Mouse (Mus musculus): Measurements from ENCODE around the gene Zwilch.
"Not testable (repeated sequence)": the region's sequence is repeated elsewhere in the genome, so short reads cannot be mapped to it uniquely, and the experiment has no call there.

The Zwilch gene

DNA sequence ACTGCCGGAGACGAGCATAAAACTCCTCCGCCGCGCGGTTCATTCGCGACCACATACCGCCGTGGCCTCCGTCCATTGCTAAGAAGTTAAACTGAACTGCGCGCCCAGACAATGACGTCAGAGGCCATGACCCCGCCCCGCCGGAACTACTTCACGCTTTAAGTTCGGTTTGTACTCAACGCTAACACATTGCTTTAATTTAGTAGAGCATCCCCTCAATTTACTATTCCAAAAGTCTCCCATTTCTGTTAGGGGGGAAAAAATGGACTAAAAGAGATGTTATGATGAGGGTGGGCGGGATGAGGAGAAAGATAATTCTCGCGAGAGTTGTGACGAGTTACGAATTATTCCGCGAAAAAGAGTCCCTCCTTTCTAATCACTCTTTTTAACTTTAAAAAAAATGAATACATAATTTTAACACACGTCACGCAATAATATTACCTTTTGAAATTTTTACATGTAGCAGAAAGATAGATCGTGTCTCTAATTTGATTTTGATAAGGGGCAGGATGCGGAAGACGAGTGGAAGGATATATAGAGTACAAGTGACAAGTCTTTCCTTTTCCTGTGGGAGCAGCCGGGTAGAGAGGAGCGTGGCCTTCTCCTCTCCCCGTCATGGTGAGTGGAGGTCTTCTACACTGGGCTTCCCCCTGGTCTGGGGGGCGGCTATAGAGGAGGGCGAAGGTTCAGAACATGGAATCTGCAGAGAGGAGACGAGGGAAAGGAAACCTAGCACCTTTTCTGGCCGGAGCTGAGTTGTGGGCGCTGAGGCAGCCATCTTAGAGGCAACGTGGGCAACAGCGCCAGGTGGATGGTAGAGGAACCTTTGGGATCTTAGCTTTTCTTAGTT is at the start of gene Zwilch, which contains the start of gene Rpl4:
Gene Zwilch (minus strand): TSS at position 289 of the 850 bp plus-strand sequence.
Gene Rpl4 (plus strand): TSS at position 560 of the 850 bp plus-strand sequence.
- peak; percentile 78 to 85 for DNase-seq (ENCODE audit: low spot score in 2 of 2)

DNA sequence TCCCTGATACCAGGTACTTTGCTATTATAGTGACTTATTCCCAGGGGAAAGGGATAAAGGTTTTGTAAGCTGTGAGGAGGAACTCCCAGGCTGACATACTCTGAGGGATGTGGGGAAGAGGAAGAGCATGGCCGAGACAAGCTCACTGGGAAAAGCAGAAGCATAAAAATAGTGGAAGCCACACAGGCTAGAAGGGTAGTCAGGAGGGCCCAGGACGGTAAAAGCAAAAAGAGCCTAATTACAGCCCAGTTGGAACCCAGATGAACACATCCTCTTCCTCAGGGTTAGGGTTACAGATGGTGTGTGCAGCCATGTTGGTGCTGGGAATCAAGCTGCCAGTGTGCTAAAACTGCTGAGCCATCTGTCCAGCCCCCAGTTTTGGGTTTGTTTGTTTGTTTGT is 49.2 kb upstream of the Zwilch start:
- DNase-seq (ENCODE audit: low spot score in 2 of 2): peak in 1 of 2 experiments; percentile 9

DNA sequence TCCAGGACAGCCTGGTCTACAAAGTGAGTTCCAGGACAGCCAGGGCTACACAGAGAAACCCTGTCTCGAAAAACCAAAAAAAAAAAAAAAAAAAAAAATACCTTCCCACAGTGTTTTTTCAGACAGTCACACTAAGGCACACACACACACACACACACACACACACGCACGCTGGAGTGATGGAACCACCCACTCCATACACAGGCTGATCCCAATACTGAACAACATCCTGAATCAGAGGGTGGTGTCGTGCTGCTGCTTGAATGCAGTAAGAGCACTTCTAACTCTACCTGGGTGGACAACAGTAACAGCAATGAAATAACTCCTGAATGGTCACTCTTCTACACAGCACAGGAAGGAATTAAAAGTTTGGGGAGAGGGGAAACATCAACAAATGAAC is 48.6 kb upstream of the Zwilch start:
- no peak for DNase-seq (ENCODE audit: low spot score in 2 of 2)

DNA sequence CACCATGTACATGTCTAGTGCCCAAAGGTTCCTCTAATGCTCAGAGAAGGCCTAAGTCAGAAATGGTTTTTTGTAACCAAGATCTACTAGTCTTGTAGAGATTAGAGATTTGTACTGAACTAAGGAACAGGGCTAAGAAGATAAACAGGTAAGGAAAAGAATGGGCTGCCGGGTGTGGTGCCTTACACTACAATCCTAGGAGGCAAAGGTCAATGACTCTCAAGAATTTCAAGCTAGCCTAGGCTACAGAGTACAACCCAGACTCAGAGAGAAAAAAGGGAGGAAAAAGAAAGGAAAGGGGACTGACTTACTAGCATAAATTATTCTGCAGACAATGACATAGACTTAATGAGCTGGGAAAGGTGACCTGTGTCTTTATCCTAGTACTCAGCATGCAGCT is 47.7 kb upstream of the Zwilch start:
- DNase-seq (ENCODE audit: low spot score in 2 of 2): no peak

DNA sequence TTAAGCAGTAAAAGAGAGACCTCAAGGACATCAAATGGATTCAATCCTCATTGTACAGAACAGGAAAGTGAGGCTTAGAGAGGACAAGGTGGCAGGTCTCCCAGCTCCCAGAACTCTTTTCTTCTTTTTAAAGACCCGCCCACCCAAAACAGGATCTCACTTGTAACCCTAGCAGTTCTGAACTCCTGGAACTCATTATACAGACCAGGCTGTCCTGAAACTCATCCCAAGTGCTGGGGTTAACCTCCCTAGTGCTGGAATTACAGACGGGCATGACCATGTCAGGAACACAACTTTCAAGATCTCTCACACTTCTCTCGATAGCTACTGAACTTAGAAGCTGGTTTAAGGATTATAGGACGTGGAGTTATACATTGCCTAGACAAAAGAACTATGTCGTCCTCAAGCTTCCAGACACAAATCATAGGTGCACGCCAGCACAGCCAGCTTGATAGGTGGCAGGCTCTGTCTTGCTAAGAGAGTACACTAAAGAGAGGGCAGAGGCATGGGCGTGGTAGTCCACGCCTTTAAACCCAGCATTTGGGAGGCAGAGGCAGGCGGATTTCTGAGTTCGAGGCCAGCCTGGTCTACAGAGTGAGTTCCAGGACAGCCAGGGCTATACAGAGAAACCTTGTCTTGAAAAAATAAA is 47.0 kb upstream of the Zwilch start:
- DNase-seq (ENCODE audit: low spot score in 2 of 2): no peak

DNA sequence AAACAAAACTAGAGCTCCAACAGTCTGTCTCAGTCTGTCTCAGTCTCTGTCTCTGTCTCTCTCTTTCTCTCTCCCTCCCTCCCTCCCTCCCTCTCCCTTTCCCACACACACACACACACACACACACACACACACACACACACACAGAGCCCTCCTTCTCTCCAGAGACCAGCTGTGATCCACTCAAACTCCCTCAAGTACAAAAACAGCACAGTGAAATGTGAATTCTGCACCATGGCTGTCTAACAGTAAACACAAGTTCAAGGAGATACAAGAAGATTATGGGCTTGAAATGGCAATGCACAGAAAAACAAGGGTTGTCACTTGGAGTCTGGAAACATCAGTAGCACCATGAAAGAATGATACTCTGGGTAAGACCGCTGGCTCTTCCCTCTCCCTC is 46.4 kb upstream of the Zwilch start:
- no peak for DNase-seq (ENCODE audit: low spot score in 2 of 2)

DNA sequence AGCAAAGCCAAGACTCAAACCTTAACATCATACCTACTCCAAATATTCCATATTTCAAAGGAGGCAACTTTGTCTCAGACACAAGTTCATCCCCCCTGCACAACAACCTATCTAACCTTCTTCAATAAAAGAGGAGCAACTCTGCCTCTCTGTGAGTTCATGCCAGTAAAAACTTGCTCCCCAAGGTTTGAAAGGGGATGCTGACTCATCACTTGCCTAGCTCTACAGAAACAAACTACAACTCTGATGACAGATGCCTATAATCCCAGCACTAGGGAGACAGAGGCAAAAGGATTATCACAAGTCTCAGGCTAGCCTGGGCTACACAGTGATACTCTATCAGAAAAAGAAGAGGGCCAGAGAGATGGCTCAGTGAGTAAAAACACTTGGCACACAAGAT is 45.0 kb upstream of the Zwilch start:
- no peak for DNase-seq (ENCODE audit: low spot score in 2 of 2)

DNA sequence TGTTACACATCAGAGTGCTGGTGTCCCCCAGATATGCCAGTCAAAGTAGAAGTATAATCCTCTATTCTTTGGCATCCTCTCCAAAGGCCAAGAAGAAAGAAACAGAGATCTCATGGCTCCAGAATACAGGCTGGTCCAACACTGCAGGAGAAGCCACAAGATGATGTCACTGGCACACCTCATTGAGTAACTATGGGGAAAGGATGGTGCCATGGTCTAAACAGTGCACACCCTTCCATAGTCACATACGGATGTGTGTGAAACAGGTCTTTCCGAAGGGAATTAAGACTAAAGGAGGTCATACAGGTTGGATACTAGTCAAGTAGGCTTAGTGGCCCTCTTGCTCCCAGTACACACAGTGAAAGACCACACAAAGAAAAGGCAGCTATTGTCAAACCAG is 43.7 kb upstream of the Zwilch start:
- no peak for DNase-seq (ENCODE audit: low spot score in 2 of 2)

DNA sequence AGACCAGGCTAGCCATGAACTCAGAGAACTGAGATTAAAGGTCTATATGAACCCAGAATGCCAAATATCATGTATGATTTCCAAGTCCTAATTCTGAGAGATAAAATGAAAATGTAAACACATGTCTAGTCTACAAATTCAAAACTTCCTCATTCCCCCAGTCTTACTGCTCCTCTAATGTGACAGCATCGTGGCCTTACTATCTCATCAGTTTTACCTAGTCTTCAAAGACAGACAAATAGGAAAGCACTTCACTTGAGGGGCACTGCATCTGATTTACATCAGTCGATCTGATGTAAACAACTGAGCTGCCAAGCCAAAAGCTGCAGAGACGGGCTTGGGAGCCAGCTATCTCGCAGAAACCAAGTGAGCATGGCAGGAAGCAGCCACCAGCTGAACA is 43.2 kb upstream of the Zwilch start:
- DNase-seq (ENCODE audit: low spot score in 2 of 2): no peak

DNA sequence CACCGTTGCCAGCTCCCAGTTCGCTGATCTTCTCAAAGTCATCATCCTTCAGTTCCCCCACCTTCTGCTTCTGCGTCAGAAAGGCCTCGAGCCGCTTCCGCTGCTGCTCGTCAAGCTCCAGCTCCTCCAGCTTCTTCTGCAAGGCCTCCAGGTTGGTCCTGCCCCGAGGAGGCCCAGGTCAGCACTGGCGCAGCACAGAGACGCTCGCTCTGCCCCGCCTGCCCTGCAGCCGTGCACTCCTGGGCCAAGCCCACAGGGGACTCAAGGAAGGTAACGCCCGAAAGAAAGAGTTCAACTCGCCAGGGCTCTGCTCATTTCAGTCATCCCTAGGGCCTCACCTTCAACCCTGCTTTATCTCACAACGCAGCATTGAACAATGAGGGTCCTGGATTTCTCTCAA is 41.5 kb upstream of the Zwilch start:
- DNase-seq (ENCODE audit: low spot score in 2 of 2): no peak

DNA sequence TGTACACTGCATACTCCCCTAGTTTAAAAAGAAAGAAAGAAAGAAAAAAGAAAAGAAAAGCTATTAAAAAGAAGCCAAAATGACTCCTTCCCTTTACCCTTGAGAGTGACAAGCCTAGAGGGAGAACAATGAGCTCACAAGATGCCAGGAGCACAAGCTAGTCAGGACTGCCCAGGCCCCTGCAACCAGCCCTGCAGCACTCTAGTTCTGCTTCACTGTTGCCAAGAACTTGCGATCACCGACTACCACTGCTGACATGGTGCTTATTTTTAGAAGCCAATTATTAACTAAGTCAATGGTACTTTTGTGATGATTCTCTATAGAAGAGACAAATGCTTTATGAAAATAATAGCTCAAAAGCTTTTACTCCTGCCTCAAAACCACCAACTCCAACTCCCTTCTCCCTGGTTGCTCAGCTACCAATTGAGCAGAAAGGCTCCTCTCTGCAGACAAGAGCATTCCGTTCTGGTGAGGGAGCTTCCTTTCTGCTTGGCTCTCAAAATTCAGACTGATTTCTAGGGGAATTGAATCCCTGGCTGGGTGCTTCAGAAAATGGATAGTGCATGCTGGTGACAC is 34.7 kb upstream of the Zwilch start:
- DNase-seq (ENCODE audit: low spot score in 2 of 2): peak; percentile 9 to 21

DNA sequence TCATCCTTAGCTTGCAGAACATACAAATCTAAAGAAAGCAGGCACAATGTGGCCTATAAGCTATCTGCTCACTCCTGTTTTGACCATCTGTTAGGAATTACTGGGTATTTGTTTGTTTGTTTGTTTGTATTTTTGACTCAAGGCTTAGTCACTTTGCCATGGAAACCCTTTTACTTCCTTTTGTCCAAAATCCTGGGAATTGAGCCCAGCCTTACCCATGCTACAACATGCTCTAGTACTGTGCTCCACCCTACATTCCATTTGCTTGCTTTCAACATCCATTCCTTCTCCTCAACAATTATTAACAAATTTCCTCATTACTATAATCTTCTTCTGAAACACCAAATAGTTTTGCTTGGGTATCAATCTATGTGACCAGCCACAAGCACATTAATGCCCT is 30.0 kb upstream of the Zwilch start:
- DNase-seq (ENCODE audit: low spot score in 2 of 2): no peak

DNA sequence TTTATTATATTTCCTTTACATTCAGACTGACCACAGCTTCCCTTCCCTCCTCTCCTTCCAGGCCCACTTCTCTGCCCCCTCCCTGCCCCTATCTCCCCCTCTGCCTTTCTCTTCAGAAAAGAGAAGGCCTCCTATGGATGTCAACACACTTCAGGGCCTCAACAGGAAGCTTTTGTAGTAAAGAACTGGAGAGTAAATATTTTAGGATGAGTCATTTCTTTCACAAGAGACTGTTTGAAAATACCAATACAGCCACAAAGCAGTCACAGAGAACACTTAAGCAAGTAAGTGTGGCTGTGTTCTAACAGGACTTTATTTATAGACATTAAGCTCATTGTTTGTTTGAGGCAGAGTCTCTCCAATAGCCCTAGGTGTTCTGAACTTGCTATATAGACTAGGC is 29.4 kb upstream of the Zwilch start:
- DNase-seq (ENCODE audit: low spot score in 2 of 2): no peak

DNA sequence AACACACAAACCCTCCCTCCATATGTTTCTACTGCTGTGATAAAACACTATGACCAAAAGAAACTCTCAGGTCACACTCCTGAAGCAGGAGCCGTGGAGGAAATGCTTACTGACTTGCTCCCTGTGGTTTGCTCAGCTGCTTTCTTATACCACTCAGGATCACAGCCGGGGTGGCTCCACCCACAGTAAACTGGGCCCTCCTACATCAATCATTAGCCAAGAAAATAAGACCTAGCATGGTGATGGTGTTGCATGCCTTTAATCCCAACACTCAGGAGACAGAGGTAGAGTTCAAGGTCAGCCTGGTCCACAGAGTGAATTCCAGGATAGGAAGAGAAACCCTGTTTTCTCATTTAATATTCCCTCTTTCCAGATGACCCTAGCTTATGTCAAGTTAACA is 27.0 kb upstream of the Zwilch start:
- DNase-seq (ENCODE audit: low spot score in 2 of 2): no peak

DNA sequence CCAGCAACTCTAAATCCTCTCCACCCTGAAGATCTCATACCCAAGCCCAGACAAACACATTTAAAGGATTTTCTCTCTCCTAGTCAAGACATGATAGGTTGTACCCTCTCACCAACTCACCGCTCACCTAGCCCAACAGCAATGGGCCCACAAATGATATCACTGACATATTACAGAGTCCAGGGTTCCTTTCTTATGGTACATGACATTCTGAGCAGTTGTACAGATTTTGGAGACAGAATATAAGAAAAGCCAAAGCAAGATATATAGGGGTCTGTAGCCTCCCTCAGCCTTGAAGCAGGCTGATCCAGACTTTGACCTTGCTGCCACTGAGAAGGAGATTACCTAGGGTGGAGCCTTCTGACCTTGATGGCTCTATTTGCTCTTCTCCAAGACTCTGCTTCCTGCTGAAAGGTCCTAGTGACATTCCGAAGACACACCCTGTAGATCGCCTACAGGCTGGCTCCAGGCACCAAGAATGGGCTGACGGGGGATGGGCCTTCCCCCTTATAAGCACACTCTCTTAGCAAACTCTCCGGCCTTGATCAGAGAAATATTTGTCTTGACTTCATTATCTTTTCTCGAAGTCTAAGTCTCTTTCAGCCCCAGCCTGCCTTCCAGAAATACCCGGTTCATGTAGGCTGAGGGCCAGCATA is 26.0 kb upstream of the Zwilch start:
- not testable (repeated sequence) for DNase-seq (ENCODE audit: low spot score in 2 of 2)

DNA sequence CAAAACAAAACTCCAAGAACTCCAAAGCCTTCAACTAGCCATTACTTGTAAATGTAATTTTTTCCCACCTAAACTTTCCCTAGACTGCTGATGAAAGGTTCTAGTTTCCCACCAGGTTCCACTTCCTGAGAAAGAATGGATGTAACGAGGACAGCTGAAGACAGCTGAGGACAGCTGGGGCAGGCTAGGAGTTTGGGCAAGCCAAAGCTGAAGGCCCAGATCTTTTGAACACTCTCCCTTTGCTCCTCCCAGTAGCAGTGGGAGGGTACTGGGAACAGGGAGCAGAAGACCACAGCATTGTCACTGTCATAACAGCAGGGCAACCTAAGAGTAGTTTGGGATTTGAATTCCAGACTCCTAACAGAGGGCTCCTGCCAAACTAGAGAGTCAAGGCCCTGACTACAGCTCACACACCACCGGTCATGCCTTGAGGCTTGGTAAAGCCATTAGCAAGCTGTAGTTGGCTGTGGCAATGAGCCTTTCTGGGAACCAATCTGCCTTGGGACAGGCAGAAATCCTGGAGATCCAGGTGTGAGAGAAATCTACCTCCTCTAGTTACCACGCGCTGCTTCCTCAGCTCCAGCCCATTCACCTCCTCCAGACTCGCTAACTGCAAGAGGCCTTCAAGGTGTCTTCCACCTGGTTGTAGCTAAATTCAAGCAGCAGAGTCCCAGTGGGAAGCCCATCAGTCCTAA is 25.3 kb upstream of the Zwilch start:
- DNase-seq (ENCODE audit: low spot score in 2 of 2): no peak

DNA sequence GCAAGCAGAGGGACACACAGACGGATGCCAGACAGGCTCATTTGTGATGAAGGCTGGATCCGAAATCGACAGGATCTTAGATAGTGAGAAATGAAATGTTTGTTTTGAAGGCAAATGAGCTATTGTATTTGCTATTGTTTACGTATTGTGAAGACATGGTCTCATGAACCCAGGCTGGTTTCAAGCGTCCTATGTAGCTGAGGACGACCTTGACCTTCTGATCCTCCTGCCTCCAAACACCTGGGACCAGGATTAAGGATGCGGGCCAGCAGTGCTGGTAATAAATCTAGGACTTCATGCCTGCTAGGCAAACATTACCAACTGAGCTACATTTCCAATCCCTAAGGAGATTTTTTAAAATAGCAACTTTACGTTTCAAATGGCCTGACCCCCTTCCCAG is 24.6 kb upstream of the Zwilch start:
- no peak for DNase-seq (ENCODE audit: low spot score in 2 of 2)

DNA sequence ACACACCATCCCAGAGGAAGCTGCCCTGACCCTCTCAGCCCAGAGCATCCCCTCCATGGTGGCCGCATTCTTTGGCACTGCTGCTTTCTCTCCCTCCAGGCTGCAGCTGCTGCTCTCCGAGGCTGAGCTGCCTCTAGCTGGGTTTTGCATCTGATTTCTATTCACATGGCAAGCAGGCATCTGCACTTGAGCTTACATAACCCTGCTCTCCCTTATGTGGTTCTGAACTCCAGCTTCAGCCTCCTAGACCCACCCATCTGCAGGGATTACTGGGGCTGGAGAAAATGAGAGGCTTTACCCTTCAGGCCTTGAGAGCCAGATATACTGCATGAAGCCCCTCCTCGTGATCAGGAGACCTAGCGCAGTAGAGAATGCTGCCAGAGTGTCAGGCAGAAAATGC is 22.6 kb upstream of the Zwilch start:
- peak; percentile 20 to 29 for DNase-seq (ENCODE audit: low spot score in 2 of 2)

DNA sequence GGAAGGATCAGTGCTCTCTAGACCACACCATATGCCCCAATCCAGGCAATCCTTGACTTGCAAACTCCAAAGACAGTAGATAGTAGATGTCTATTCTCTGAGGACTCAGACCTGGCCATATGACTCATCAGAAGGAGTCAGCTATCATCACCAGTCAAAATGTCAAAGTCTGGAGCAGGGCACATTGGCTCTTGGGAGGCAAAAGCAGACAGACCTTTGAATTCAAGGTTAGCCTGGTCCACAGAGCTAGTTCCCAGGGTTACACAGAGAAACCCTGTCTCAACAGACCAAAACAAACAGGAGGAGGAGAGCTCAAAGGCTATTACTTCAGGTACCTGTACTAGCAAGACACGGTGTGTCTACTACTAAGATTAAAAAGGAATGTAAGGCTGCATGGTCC is 21.0 kb upstream of the Zwilch start:
- DNase-seq (ENCODE audit: low spot score in 2 of 2): no peak

DNA sequence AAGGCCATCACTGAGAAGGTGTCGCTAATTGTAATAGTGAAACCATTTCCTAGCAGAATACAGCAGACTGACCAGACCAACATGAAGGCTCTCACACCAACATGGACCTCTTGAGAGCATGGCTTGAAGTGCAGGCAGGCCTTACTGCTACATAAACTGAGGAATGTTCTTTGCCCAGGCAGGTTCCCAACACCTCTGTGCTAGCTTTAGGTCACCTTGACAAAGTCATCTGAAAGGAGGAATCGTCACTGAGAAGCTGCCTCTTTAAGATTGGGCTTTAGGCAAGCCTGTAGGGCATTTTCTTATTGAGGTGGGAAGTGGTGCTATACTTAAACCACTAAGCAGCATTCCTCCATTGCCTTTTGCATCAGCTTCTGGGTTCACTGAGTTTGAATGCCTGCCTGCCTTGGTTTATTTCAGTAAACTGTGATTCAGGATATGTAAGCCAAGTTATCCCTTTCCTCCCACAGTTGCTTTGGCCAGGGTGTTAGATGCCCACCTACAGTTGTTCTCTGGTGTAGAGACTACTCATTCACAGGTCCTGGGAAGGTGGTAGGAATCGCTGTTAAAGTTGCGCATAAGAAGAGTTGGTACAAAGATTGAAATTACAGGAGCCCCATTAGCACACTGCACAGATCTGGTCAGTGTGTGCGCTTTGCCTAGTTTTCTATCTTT is 11.4 kb upstream of the Zwilch start:
- DNase-seq (ENCODE audit: low spot score in 2 of 2): no peak

DNA sequence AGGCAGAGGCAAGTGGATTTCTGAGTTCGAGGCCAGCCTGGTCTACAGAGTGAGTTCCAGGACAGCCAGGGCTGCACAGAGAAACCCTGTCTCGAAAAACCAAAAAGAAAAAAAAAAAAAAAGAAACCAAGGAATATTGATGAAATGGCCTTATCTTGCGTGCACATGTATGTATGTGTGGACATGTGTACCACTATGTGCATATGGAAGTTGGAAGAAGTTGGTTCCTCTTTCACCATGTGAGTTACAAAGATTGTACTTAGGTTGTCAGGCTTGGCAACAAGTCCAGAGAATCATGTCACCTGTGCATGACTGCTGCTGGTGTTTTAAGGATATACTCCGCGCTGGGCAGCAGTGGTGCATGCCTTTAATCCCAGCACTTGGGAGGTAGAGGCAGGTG is 10.4 kb upstream of the Zwilch start:
- not testable (repeated sequence) for DNase-seq (ENCODE audit: low spot score in 2 of 2)
